Mouse (Mus musculus): ENCODE results near the gene Aipl1. TPM values are rescaled to one million over a fixed set of nuclear protein-coding genes. Genes with fewer than 3 reads are reported as not detected.

The Aipl1 gene
- total and polyA plus RNA-seq, 3 experiments, result 0.04 TPM; not detected in 2

GRCm38 (mm10) chr11:72078056-72078455 lies 40.7 kb upstream of the Aipl1 start:
- no peak for DNase-seq
- H3K4me1 ChIP-seq (ENCODE audit: control insufficient read depth, insufficient read depth, low read length), result peaks cover 3% of the 10 kb centered on the region; the same call in 1 of the 2 replicates
- no peak overlapping the region for H3K27ac ChIP-seq
- 28% methylated on average over 3 of the region's 3 CpGs for WGBS
- H3K27me3 ChIP-seq (ENCODE audit: control insufficient read depth, insufficient read depth, low read length), result no peaks in the 10 kb centered on the region
- H3K79me2 ChIP-seq (replicated peaks; ENCODE audit: control insufficient read depth, insufficient read depth, low read length), result no peaks in the 10 kb centered on the region
- no peak overlapping the region for H3K4me3 ChIP-seq
- no peak overlapping the region for H3K9ac ChIP-seq (ENCODE audit: low read depth, low read length)
- no peaks in the 10 kb centered on the region for H3K36me3 ChIP-seq (ENCODE audit: control insufficient read depth, insufficient read depth, low read length)
- TF ChIP-seq POLR2A (IDR thresholded peaks at IDR 0.05; ENCODE audit: insufficient read depth, low read depth, low read length) (no peak), CTCF (IDR thresholded peaks at IDR 0.05) (0 out of 2 replicates have a peak, but pooled peaks have one; percentile 14), EP300 (IDR thresholded peaks at IDR 0.05; ENCODE audit: insufficient read depth, low read depth, low read length) (no peak)
- intact Hi-C loops (cut with DNase I), result no loop called here

- Histone ChIP-seq H3K27me3 (ENCODE audit: control insufficient read depth, insufficient read depth, low read length) (no peaks in the 10 kb centered on the region), H3K4me3 (no peak overlapping the region), H3K9ac (ENCODE audit: low read depth, low read length) (no peak overlapping the region), H3K79me2 (replicated peaks; ENCODE audit: control insufficient read depth, insufficient read depth, low read length) (no peaks in the 10 kb centered on the region), H3K27ac (no peak overlapping the region), H3K36me3 (ENCODE audit: control insufficient read depth, insufficient read depth, low read length) (no peaks in the 10 kb centered on the region), H3K4me1 (ENCODE audit: control insufficient read depth, insufficient read depth, low read length) (peaks cover 3% of the 10 kb centered on the region; the same call in 1 of the 2 replicates)
- WGBS, result 65% methylated on average over 13 of the region's 13 CpGs
- intact Hi-C loops (cut with DNase I), result no loop called here
- no peak for TF ChIP-seq CTCF (IDR thresholded peaks at IDR 0.05)
- no peak for TF ChIP-seq POLR2A (IDR thresholded peaks at IDR 0.05; ENCODE audit: insufficient read depth, low read depth, low read length)
- no peak for TF ChIP-seq EP300 (IDR thresholded peaks at IDR 0.05; ENCODE audit: insufficient read depth, low read depth, low read length)
- no peak for DNase-seq
Observed at GRCm38 (mm10) chr11:72074230-72074629, 36.9 kb upstream of the Aipl1 start.

DNA sequence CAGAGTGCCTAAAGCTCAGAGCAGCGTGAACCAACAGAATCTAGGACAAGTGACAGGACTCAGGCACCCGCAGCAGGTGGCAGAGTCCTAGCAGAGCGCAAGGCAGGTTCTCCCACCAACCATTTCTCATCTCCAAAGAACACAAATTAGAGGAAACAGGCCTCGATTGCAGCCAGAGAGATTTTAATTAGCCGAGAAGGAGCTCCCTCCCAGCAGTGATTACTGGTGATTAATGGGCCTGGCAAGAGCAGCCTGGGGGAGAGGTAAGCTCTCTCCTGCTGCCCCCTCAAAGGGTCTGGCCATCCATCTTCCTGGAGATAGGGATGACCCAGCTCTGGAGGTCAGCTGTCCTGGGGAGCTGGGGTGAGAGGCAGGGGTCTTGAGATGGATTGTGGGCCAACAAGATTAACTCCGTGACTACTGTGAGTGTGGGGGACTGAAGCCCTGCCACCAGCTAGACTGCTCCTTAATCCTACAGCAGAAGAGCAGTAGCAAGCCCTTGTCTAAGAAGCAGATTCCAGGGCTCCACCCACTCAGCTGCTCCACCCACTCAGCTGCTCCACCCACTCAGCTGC lies 35.1 kb upstream of the Aipl1 start:
- intact Hi-C loops (cut with DNase I), result no loop called here
- Histone ChIP-seq H3K27ac (no peak overlapping the region), H3K4me3 (no peak overlapping the region), H3K4me1 (ENCODE audit: control insufficient read depth, insufficient read depth, low read length) (no peaks in the 10 kb centered on the region), H3K79me2 (replicated peaks; ENCODE audit: control insufficient read depth, insufficient read depth, low read length) (no peaks in the 10 kb centered on the region), H3K36me3 (ENCODE audit: control insufficient read depth, insufficient read depth, low read length) (no peaks in the 10 kb centered on the region), H3K27me3 (ENCODE audit: control insufficient read depth, insufficient read depth, low read length) (no peaks in the 10 kb centered on the region), H3K9ac (ENCODE audit: low read depth, low read length) (no peak overlapping the region)
- 59% methylated on average over 6 of the region's 6 CpGs for WGBS
- TF ChIP-seq POLR2A (IDR thresholded peaks at IDR 0.05; ENCODE audit: insufficient read depth, low read depth, low read length) (no peak), CTCF (IDR thresholded peaks at IDR 0.05) (no peak), EP300 (IDR thresholded peaks at IDR 0.05; ENCODE audit: insufficient read depth, low read depth, low read length) (no peak)
- DNase-seq, result no peak

GRCm38 (mm10) chr11:72070733-72071132 lies 33.4 kb upstream of the Aipl1 start:
- Histone ChIP-seq H3K27ac (no peak overlapping the region), H3K79me2 (replicated peaks; ENCODE audit: control insufficient read depth, insufficient read depth, low read length) (no peaks in the 10 kb centered on the region), H3K27me3 (ENCODE audit: control insufficient read depth, insufficient read depth, low read length) (no peaks in the 10 kb centered on the region), H3K4me3 (no peak overlapping the region), H3K9ac (ENCODE audit: low read depth, low read length) (no peak overlapping the region), H3K36me3 (ENCODE audit: control insufficient read depth, insufficient read depth, low read length) (no peaks in the 10 kb centered on the region), H3K4me1 (ENCODE audit: control insufficient read depth, insufficient read depth, low read length) (no peaks in the 10 kb centered on the region)
- intact Hi-C loops (cut with DNase I), result no loop called here
- no peak for TF ChIP-seq CTCF (IDR thresholded peaks at IDR 0.05)
- TF ChIP-seq EP300 (IDR thresholded peaks at IDR 0.05; ENCODE audit: insufficient read depth, low read depth, low read length), result no peak
- TF ChIP-seq POLR2A (IDR thresholded peaks at IDR 0.05; ENCODE audit: insufficient read depth, low read depth, low read length), result no peak
- 87% methylated on average over 9 of the region's 9 CpGs for WGBS
- DNase-seq, result no peak

GRCm38 (mm10) chr11:72068026-72068425 lies 30.7 kb upstream of the Aipl1 start:
- Histone ChIP-seq H3K36me3 (ENCODE audit: control insufficient read depth, insufficient read depth, low read length) (no peaks in the 10 kb centered on the region), H3K4me1 (ENCODE audit: control insufficient read depth, insufficient read depth, low read length) (no peaks in the 10 kb centered on the region; the same call in 1 of the 2 replicates), H3K4me3 (no peak overlapping the region), H3K27me3 (ENCODE audit: control insufficient read depth, insufficient read depth, low read length) (no peaks in the 10 kb centered on the region), H3K9ac (ENCODE audit: low read depth, low read length) (no peak overlapping the region), H3K79me2 (replicated peaks; ENCODE audit: control insufficient read depth, insufficient read depth, low read length) (no peaks in the 10 kb centered on the region), H3K27ac (no peak overlapping the region)
- DNase-seq, result no peak
- 73% methylated on average over 7 of the region's 7 CpGs for WGBS
- TF ChIP-seq EP300 (IDR thresholded peaks at IDR 0.05; ENCODE audit: insufficient read depth, low read depth, low read length), result no peak
- TF ChIP-seq CTCF (IDR thresholded peaks at IDR 0.05), result no peak
- TF ChIP-seq POLR2A (IDR thresholded peaks at IDR 0.05; ENCODE audit: insufficient read depth, low read depth, low read length), result no peak
- intact Hi-C loops (cut with DNase I), result no loop called here

- Histone ChIP-seq H3K4me1 (ENCODE audit: control insufficient read depth, insufficient read depth, low read length) (no peaks in the 10 kb centered on the region; the same call in 1 of the 2 replicates), H3K9ac (ENCODE audit: low read depth, low read length) (no peak overlapping the region), H3K27ac (no peak overlapping the region), H3K4me3 (no peak overlapping the region), H3K79me2 (replicated peaks; ENCODE audit: control insufficient read depth, insufficient read depth, low read length) (no peaks in the 10 kb centered on the region), H3K27me3 (ENCODE audit: control insufficient read depth, insufficient read depth, low read length) (no peaks in the 10 kb centered on the region), H3K36me3 (ENCODE audit: control insufficient read depth, insufficient read depth, low read length) (no peaks in the 10 kb centered on the region)
- DNase-seq, result no peak
- TF ChIP-seq CTCF (IDR thresholded peaks at IDR 0.05) (no peak), POLR2A (IDR thresholded peaks at IDR 0.05; ENCODE audit: insufficient read depth, low read depth, low read length) (no peak), EP300 (IDR thresholded peaks at IDR 0.05; ENCODE audit: insufficient read depth, low read depth, low read length) (no peak)
- intact Hi-C loops (cut with DNase I), result no loop called here
- 87% methylated on average over 5 of the region's 5 CpGs for WGBS
Observed at GRCm38 (mm10) chr11:72067326-72067725, 30.0 kb upstream of the Aipl1 start.
